Mouse (Mus musculus) stomach, postnatal 0 days (tissue): ENCODE results near the gene Mydgf.

Experiments used
- CTCF ChIP-seq: IDR thresholded peaks from 2 replicates; pipeline ENCODE4 v1.5.1; 2016; ENCODE audit warnings: antibody characterized with exemption, low read depth, mild to moderate bottlenecking, moderate library complexity
- EP300 ChIP-seq: optimal IDR thresholded peaks from 2 replicates; pipeline ENCODE3; 2016; ENCODE audit warnings: antibody characterized with exemption

- TF ChIP-seq CTCF (no peak), EP300 (no peak)
Measured at GRCm38 (mm10) chr17:56217670-56218069, 34.0 kb upstream of the Mydgf start.
